Mouse (Mus musculus) Patski (cell line): ENCODE results near the gene Morc2a. TPM values are rescaled to one million over a fixed set of nuclear protein-coding genes. Genes with fewer than 3 reads are reported as not detected.

Experiments used
- ATAC-seq: fragments of 100-300 bp; one replicate; pipeline ENCODE4 v1.8.0; 2021
- CTCF ChIA-PET: fragments of 350-600 bp; sonication (Branson Sonifier 250); formaldehyde crosslinking; loops from one replicate; lab custom pipeline; 2022; ENCODE audit warnings: inconsistent platforms; lab: Charles Lee
- POLR2A ChIA-PET: fragments of 350-600 bp; sonication (Branson Sonifier 250); formaldehyde crosslinking; loops from one replicate; lab custom pipeline; 2022; ENCODE audit warnings: antibody characterized with exemption, inconsistent platforms; lab: Charles Lee
- DNase-seq: peaks from one replicate; pipeline ENCODE4 v3.0.0-alpha.2; 2011; ENCODE audit warnings: low read depth, low spot score
- H3K27me3 ChIP-seq: fragments of 371-371 bp; one replicate; pipeline ENCODE4 v1.5.1; 2021
- CTCF ChIP-seq: fragments of 100-300 bp; IDR thresholded peaks from one replicate; pipeline ENCODE4 v1.5.1; 2021
- in situ Hi-C: fragments of 300-500 bp; cut with MboI; formaldehyde crosslinking; loops from 3 replicates; pipeline ENCODE4 v1.11.1; 2018; ENCODE audit warnings: low pct_unique_long_range_greater_than_20kb, mixed read lengths
- polyA plus RNA-seq: library from polyadenylated mRNA; unstranded; gene quantifications from one replicate; pipeline ENCODE4 v1.2.3, GENCODE M21; 2021

Gene Morc2a
- polyA plus RNA-seq, 1 experiment from 2014 or later, result 41.4 TPM

DNA sequence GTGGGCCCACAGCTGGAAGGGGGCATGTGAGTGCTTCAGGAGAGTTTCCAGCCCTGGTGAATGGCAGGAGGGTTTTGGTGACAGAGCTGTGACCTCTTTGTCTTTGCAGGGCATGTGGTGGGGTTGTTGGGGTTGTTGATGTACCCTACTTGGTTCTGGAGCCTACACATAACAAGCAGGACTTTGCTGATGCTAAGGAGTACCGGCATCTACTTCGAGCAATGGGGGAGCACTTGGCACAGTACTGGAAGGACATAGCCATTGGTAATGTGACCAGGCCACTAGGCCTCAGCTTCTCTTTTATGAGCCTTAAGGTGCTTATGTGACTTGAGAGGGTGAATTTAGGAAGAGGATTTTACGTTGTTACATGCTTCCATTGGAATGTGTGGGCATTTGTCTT, 30.8 kb downstream of the Morc2a start:
- DNase-seq, result no peak
- no peak for ATAC-seq
- in situ Hi-C loops, result loop anchor here (5.0 kb wide), 1 partner anchor 152 kb away; no protein-coding TSS in a partner anchor
- ChIA-PET CTCF (no interaction called here), POLR2A (no interaction called here)
- TF ChIP-seq CTCF, result no peak
- no peaks in the 10 kb centered on the region for H3K27me3 ChIP-seq

DNA sequence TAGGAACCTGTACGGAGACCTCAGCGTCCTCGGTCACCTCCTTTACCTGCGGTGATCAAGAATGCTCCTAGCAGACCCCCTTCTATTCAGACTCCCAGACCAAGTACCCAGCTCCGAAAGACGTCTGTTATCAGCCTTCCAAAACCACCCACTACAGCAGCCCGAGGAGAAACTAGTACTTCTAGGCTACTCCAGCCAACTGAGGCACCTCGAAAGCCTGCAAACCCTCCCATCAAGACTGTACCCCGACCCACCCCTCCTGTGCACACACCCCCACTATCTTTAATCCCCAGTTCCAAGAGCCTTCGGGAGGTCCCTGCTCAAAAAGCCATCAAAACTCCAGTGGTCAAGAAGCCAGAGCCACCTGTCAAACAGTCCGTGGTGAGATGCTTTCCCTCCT, 34.7 kb downstream of the Morc2a start:
- ChIA-PET CTCF (interaction anchor here (0.8 to 1.6 kb wide), 4 partner anchors 13 to 169 kb away, joined by 3 to 5 read pairs (median 4); partner anchors contain the start of gene Selenom), POLR2A (interaction anchor here (0.6 kb wide), 1 partner anchor 11 kb away, joined by 3 read pairs; no protein-coding TSS in a partner anchor)
- TF ChIP-seq CTCF, result no peak
- in situ Hi-C loops, result no loop called here
- H3K27me3 ChIP-seq, result no peaks in the 10 kb centered on the region
- DNase-seq, result no peak
- no peak for ATAC-seq

DNA sequence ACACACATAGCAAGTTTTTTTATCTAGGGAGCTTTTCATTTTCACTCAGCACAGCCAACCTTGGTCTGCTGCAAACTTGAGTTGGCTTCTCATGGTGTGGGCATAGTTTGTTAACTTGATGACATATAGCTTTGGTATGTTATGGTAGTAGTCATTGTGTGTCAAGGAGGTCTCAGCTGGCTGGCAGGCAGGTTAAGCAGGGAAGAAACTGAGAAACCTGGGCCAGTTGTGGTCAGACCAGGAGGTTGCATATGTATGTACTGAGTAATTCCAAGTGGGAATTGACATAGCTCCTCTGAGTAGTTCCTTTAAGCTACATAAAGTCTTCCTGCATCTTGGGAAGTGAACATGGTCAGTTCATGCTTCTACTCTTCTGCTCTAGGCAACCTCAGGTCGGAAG, 35.2 kb downstream of the Morc2a start:
- ChIA-PET POLR2A (interaction anchor here (0.6 kb wide), 1 partner anchor 10 kb away, joined by 3 read pairs; no protein-coding TSS in a partner anchor), CTCF (interaction anchor here (0.8 to 1.6 kb wide), 5 partner anchors 9 to 170 kb away, joined by 3 to 6 read pairs (median 4); partner anchors contain the start of gene Selenom)
- peak; percentile 62 for ATAC-seq
- in situ Hi-C loops, result no loop called here
- no peaks in the 10 kb centered on the region for H3K27me3 ChIP-seq
- peak; percentile 43 for DNase-seq
- no peak for TF ChIP-seq CTCF

DNA sequence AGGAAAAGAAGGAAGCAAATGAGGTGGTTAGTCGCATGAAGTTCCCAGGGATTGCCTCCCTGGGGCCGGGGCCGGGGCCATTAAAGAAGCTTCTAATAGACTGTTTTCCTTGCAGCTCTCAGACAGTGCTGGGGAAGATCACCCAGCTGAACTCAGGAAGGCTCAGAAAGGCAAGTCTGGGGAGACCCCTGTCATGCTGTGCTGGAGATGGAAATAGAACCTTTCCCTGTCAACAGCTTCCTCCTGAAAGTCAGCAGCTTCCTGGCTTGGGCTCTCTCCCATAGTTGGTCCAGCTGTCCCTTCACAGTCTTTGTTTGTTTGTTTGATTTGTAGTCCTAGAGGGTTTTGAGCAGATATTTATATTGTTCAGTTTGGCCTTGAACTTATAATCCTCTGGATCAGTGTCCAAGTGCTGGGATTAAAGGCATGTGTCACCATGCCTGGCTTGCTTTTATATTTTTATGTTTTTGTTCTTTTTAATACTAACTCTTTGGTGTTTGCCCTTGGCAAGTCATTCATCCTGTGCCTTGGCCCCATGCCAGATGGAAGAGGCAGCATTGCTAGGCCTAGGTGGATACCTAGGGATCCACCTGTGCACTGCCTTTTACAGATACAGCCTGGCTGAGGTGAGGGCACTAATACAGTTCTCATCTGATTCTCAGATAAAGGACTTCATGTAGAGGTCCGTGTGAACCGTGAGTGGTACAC, 35.9 kb downstream of the Morc2a start:
- ChIA-PET POLR2A (no interaction called here), CTCF (interaction anchor here (0.8 to 1.6 kb wide), 4 partner anchors 8 to 170 kb away, joined by 3 to 6 read pairs (median 4); partner anchors contain the start of gene Selenom)
- no peaks in the 10 kb centered on the region for H3K27me3 ChIP-seq

GRCm38 (mm10) chr11:3685431-3685830, 36.4 kb downstream of the Morc2a start:
- TF ChIP-seq CTCF, result no peak
- in situ Hi-C loops, result no loop called here
- ChIA-PET POLR2A (no interaction called here), CTCF (interaction anchor here (1.6 to 1.7 kb wide), 2 partner anchors 36 to 171 kb away, joined by 3 to 4 read pairs; partner anchors contain the start of genes Morc2a and Selenom)
- no peak for DNase-seq
- H3K27me3 ChIP-seq, result no peaks in the 10 kb centered on the region
- no peak for ATAC-seq

More for the DNA sequence above, 35.9 kb downstream of the Morc2a start:
- no peak for DNase-seq
- no peak for ATAC-seq
- no peak for TF ChIP-seq CTCF
- in situ Hi-C loops, result no loop called here

DNA sequence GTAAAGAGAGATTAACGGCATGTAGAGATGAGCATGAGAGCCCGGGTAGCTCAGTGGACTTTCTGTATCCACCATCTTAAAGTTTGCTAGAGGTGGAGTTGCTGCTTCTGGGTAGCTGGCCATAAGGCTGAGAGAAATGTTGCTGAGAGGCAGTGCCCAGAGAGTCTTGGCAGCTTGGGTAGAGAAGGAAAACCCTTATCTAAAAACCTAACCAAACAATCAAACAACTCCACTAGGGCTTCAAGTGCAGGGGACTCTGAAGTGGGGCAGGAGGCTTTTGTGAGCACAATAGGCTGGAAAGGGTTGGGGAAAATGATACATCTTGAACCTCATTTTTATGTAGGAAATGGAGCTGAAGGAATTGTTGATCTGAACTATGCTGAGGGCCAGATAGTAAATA, 37.3 kb downstream of the Morc2a start:
- in situ Hi-C loops, result no loop called here
- TF ChIP-seq CTCF, result no peak
- POLR2A ChIA-PET, result interaction anchor here (0.6 kb wide), 1 partner anchor 28 kb away, joined by 5 read pairs; no protein-coding TSS in a partner anchor
- CTCF ChIA-PET, result interaction anchor here (1.0 to 1.7 kb wide), 4 partner anchors 7 to 149 kb away, joined by 3 read pairs; partner anchors contain the start of gene Morc2a
- no peaks in the 10 kb centered on the region for H3K27me3 ChIP-seq
- ATAC-seq, result no peak
- no peak for DNase-seq

DNA sequence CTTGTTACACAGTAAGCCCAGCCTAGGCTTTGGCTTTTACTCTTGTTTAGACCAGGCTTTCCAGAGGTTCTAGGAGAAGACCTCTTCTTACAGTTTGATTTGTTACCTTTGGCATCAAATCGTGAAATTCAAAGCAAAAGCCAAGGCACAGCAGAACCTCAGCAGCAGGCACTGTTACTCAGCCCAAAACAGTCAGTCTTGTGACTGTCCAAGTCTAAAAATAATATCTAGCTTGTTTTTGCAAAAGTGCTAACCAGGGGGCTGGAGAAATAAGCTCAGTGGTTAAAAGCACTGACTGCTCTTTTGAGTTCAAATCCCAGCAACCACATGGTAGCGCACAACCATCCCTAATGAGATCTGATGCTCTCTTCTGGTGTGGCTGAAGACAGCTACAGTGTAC, 37.9 kb downstream of the Morc2a start:
- ChIA-PET CTCF (interaction anchor here (1.0 to 1.7 kb wide), 4 partner anchors 8 to 149 kb away, joined by 3 read pairs; partner anchors contain the start of gene Morc2a), POLR2A (interaction anchor here (0.6 kb wide), 1 partner anchor 29 kb away, joined by 5 read pairs; no protein-coding TSS in a partner anchor)
- ATAC-seq, result no peak
- in situ Hi-C loops, result no loop called here
- no peaks in the 10 kb centered on the region for H3K27me3 ChIP-seq
- TF ChIP-seq CTCF, result no peak
- DNase-seq, result no peak

DNA sequence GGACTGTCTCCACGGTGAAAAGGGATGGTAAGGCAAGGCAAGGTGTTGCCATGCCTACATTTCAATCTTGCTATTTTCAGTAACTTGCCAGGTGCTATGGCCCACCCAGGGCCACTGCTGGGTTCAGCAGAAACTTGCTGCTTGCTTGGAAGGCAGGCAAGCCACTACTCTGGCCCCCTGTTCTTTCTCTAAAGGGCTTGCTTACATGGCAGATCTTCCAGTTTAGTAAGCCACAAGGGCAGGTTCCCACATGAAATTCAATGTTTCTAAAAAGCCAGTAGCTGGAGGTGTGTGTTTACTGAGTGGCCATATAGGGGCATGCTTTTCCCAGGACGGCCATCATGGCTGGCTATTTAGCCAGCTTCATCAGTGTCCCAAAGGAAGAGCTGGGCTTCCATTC, 42.8 kb downstream of the Morc2a start:
- ATAC-seq, result no peak
- CTCF ChIA-PET, result interaction anchor here (1.1 kb wide), 1 partner anchor 10 kb away, joined by 5 read pairs; no protein-coding TSS in a partner anchor

DNA sequence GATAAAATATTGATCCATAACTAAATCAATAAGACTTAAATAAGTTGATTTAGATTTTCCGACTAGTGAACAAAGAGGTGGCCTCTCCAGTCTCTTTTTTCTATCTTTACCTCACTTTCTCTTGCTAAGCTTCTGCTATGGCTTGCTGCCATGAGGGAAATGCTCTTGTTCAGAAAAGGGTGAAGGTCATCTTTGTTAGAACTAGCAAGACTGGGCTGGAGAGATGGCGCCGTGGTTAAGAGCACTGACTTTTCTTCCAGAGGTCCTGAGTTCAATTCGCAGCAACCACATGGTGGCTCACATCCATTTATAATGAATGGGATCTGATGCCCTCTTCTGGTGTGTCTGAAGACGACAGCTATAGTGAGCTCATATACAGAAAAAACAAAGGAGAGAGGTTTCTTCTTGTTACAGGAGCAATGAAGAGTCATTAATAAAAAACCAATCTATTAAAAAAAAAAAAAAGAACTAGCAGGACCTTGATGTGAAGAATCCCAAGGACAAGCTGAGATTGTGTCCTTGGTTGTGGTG, 47.2 kb downstream of the Morc2a start:
- no peaks in the 10 kb centered on the region for H3K27me3 ChIP-seq
- TF ChIP-seq CTCF, result peak; percentile 36
- CTCF ChIA-PET, result interaction anchor here (1.0 to 3.2 kb wide), 8 partner anchors 10 to 225 kb away, joined by 3 to 11 read pairs (median 4); no protein-coding TSS in a partner anchor
- POLR2A ChIA-PET, result no interaction called here
- ATAC-seq (no peak), DNase-seq (no peak)
- in situ Hi-C loops, result no loop called here

More for the DNA sequence above, 42.8 kb downstream of the Morc2a start:
- POLR2A ChIA-PET, result interaction anchor here (1.3 kb wide), 1 partner anchor 21 kb away, joined by 3 read pairs; no protein-coding TSS in a partner anchor
- TF ChIP-seq CTCF, result no peak
- no peak for DNase-seq
- in situ Hi-C loops, result no loop called here
- H3K27me3 ChIP-seq, result no peaks in the 10 kb centered on the region

GRCm38 (mm10) chr11:3697441-3697840, 48.5 kb downstream of the Morc2a start:
- no peak for DNase-seq

More at GRCm38 (mm10) chr11:3697441-3697840, 48.5 kb downstream of the Morc2a start:
- ChIA-PET CTCF (interaction anchor here (0.9 to 3.2 kb wide), 8 partner anchors 9 to 182 kb away, joined by 3 to 8 read pairs (median 4); no protein-coding TSS in a partner anchor), POLR2A (interaction anchor here (0.7 kb wide), 1 partner anchor 75 kb away, joined by 3 read pairs; no protein-coding TSS in a partner anchor)
- no peak for ATAC-seq
- TF ChIP-seq CTCF, result no peak
- H3K27me3 ChIP-seq, result no peaks in the 10 kb centered on the region
- in situ Hi-C loops, result no loop called here
